14 mouse cellular contexts compared by ENCODE assay signal in genomic region chr16:48809374-48809773, GRCm38 (mm10). TPM values are rescaled to one million over a fixed set of nuclear protein-coding genes. Genes with fewer than 3 reads are reported as not detected.
DNase-seq lines count a peak whose midpoint lies in the region; ATAC-seq lines count a peak whose summit lies in the region.
"Had no signal": no experiment of that assay in that cellular context is flagged by ENCODE, and none has a peak within 500 bp of the region (broad histone marks: within the 10 kb centered on the region; RNA-seq: fewer than 3 reads in every experiment).

No protein-coding gene starts in this region.

- H3K4me3 ChIP-seq in midbrain, embryonic 14.5 days (replicated peaks; ENCODE audit: low read depth, low read length) = no peak overlapping the region
- no peak overlapping the region for H3K4me3 ChIP-seq in midbrain, embryonic 13.5 days (replicated peaks)
- H3K4me3 ChIP-seq: heart, embryonic 15.5 days; intestine, embryonic 15.5 days; midbrain, embryonic 15.5 days had no signal

- H3K4me1 ChIP-seq in midbrain, embryonic 14.5 days (ENCODE audit: control insufficient read depth, insufficient read depth, low read length) = no peaks in the 10 kb centered on the region
- H3K4me1 ChIP-seq in midbrain, embryonic 13.5 days (replicated peaks) = no peaks in the 10 kb centered on the region
- H3K4me1 ChIP-seq: heart, embryonic 15.5 days; intestine, embryonic 15.5 days; midbrain, embryonic 15.5 days had no signal

- no peak for ATAC-seq in midbrain, embryonic 14.5 days (ENCODE audit: low FRiP score, low TSS enrichment)
- ATAC-seq in midbrain, embryonic 13.5 days = no peak
- ATAC-seq in activated CD4-positive, CD25-positive, alpha-beta regulatory T cell, adult 4 months = peak; percentile 75
- ATAC-seq: intestine, embryonic 15.5 days; midbrain, embryonic 15.5 days had no signal

- no peak overlapping the region for H3K27ac ChIP-seq in midbrain, embryonic 14.5 days (replicated peaks; ENCODE audit: low read depth, low read length)
- H3K27ac ChIP-seq in midbrain, embryonic 13.5 days = no peak overlapping the region
- H3K27ac ChIP-seq: heart, embryonic 15.5 days; intestine, embryonic 15.5 days; midbrain, embryonic 15.5 days had no signal

- no peak overlapping the region for H3K9ac ChIP-seq in midbrain, embryonic 14.5 days (replicated peaks; ENCODE audit: low read length)
- H3K9ac ChIP-seq in midbrain, embryonic 13.5 days (replicated peaks) = no peak overlapping the region
- H3K9ac ChIP-seq: heart, embryonic 15.5 days; intestine, embryonic 15.5 days; midbrain, embryonic 15.5 days had no signal

- H3K27me3 ChIP-seq in midbrain, embryonic 14.5 days (ENCODE audit: control insufficient read depth, insufficient read depth, low read length) = no peaks in the 10 kb centered on the region
- no peaks in the 10 kb centered on the region for H3K27me3 ChIP-seq in midbrain, embryonic 13.5 days
- H3K27me3 ChIP-seq: heart, embryonic 15.5 days; intestine, embryonic 15.5 days; midbrain, embryonic 15.5 days had no signal

- H3K9me3 ChIP-seq in midbrain, embryonic 14.5 days (ENCODE audit: control insufficient read depth, low read length) = no peaks in the 10 kb centered on the region
- H3K9me3 ChIP-seq in midbrain, embryonic 13.5 days = no peaks in the 10 kb centered on the region
- H3K9me3 ChIP-seq: heart, embryonic 15.5 days; intestine, embryonic 15.5 days; midbrain, embryonic 15.5 days had no signal

- no peak overlapping the region for H3K4me2 ChIP-seq in midbrain, embryonic 14.5 days (ENCODE audit: low read length)
- H3K4me2 ChIP-seq in midbrain, embryonic 13.5 days (replicated peaks) = no peak overlapping the region
- H3K4me2 ChIP-seq: heart, embryonic 15.5 days; intestine, embryonic 15.5 days; midbrain, embryonic 15.5 days had no signal

- 63% methylated on average over 2 of the region's 2 CpGs for WGBS in midbrain, embryonic 14.5 days
- WGBS in midbrain, embryonic 13.5 days = 58% methylated on average over 2 of the region's 2 CpGs

- peak; percentile 11 for DNase-seq in embryo, embryonic 11 days
- DNase-seq in embryo, embryonic 10 days (ENCODE audit: low spot score) = no peak
- peak; percentile 40 for DNase-seq in midbrain, embryonic 14.5 days
- DNase-seq in thymus, postnatal 36 days = peak; percentile 67
- no peak for DNase-seq in spleen, postnatal 36 days (ENCODE audit: low spot score in 2 of 2)
- DNase-seq in testis, postnatal 14 days (ENCODE audit: low spot score) = no peak

- no peaks in the 10 kb centered on the region for H3K36me3 ChIP-seq in midbrain, embryonic 14.5 days (ENCODE audit: control insufficient read depth, insufficient read depth, low read length)
- no peaks in the 10 kb centered on the region for H3K36me3 ChIP-seq in midbrain, embryonic 13.5 days
- H3K36me3 ChIP-seq: heart, embryonic 15.5 days; intestine, embryonic 15.5 days; midbrain, embryonic 15.5 days had no signal

RNA-seq across cellular contexts. Expression of gene Retnlb, which starts 7.3 kb away (rescaled TPM):
- not detected in 2 replicates for polyA plus RNA-seq in midbrain, embryonic 14.5 days (2014; fragmentation: Nextera tagmentation; extraction: Ambion mirVana)
- not detected in 2 replicates for polyA plus RNA-seq in midbrain, embryonic 13.5 days (2015; fragmentation: Nextera tagmentation; extraction: Ambion mirVana)
- not detected for polyA plus RNA-seq in activated CD4-positive, CD25-positive, alpha-beta regulatory T cell, adult 4 months (2017; shearing (Covaris generic))
- polyA plus RNA-seq: cortical plate, adult 2 months; heart, embryonic 15.5 days; intestine, embryonic 15.5 days; liver, adult 2 months; midbrain, embryonic 15.5 days; spleen, adult 2 months had no signal

RNA-seq across cellular contexts. Expression of gene Retnla, which starts 33.0 kb away (rescaled TPM):
- polyA plus RNA-seq in midbrain, embryonic 14.5 days (2014; fragmentation: Nextera tagmentation; extraction: Ambion mirVana) = not detected in 2 replicates
- polyA plus RNA-seq in midbrain, embryonic 13.5 days (2015; fragmentation: Nextera tagmentation; extraction: Ambion mirVana) = not detected in 2 replicates
- not detected for polyA plus RNA-seq in activated CD4-positive, CD25-positive, alpha-beta regulatory T cell, adult 4 months (2017; shearing (Covaris generic))
- polyA plus RNA-seq: intestine, embryonic 15.5 days; liver, adult 2 months; midbrain, embryonic 15.5 days had no signal

RNA-seq across cellular contexts. Expression of gene Trat1, which starts 37.6 kb away (rescaled TPM):
- not detected in 2 replicates for polyA plus RNA-seq in midbrain, embryonic 14.5 days (2014; fragmentation: Nextera tagmentation; extraction: Ambion mirVana)
- polyA plus RNA-seq in midbrain, embryonic 13.5 days (2015; fragmentation: Nextera tagmentation; extraction: Ambion mirVana) = 0.03 TPM in 1 of 2 replicates, not detected in the other
- polyA plus RNA-seq in activated CD4-positive, CD25-positive, alpha-beta regulatory T cell, adult 4 months (2017; shearing (Covaris generic)) = 100 to 1,000 TPM; 131 to 161 TPM
- polyA plus RNA-seq: midbrain, embryonic 15.5 days had no signal

Comparison
In these comparisons a context has a peak if more than half of its experiments do, and no peak if none do; other contexts are left out.
1. DNase-seq: peak in embryo, embryonic 11 days (single experiment), midbrain, embryonic 14.5 days (single experiment) and thymus, postnatal 36 days (2 of 2); none in embryo, embryonic 10 days (single experiment), spleen, postnatal 36 days (0 of 2) and testis, postnatal 14 days (single experiment).
2. RNA of gene Trat1, which starts 37.6 kb away (polyA plus RNA-seq): 131 to 161 TPM in activated CD4-positive, CD25-positive, alpha-beta regulatory T cell, adult 4 months; 0.03 TPM in midbrain, embryonic 13.5 days and not detected in midbrain, embryonic 14.5 days; every median in the first group is over 100 times any median in the second.